Mouse (Mus musculus) stomach, postnatal 0 days (tissue): ENCODE measurements around the gene Nbea.

Experiments
- CTCF ChIP-seq: IDR thresholded peaks from 2 replicates; pipeline ENCODE4 v1.5.1; 2016; ENCODE audit warnings: antibody characterized with exemption, low read depth, mild to moderate bottlenecking, moderate library complexity
- EP300 ChIP-seq: optimal IDR thresholded peaks from 2 replicates; pipeline ENCODE3; 2016; ENCODE audit warnings: antibody characterized with exemption

DNA sequence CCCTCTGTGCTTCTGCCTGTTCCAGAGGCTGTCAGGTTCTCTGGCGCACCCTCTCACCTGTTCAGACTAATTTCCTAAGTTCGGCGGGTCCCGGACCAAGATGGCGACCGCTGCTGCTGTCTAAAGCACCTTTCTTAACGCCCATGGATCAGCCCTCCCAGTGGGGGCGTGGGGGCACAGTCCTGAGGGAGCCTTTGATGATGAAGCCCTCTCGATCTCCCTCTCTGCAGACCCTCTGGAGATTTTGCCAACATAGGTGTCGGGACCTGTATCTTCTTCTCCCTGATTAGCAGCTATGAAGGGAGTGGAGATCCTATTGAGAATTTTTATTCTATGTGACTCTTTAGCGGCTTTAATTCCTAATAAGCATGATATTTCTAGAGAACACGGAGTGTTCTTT, 573.3 kb downstream of the Nbea start:
- TF ChIP-seq CTCF (no peak), EP300 (no peak)
